In the genomic region with DNA sequence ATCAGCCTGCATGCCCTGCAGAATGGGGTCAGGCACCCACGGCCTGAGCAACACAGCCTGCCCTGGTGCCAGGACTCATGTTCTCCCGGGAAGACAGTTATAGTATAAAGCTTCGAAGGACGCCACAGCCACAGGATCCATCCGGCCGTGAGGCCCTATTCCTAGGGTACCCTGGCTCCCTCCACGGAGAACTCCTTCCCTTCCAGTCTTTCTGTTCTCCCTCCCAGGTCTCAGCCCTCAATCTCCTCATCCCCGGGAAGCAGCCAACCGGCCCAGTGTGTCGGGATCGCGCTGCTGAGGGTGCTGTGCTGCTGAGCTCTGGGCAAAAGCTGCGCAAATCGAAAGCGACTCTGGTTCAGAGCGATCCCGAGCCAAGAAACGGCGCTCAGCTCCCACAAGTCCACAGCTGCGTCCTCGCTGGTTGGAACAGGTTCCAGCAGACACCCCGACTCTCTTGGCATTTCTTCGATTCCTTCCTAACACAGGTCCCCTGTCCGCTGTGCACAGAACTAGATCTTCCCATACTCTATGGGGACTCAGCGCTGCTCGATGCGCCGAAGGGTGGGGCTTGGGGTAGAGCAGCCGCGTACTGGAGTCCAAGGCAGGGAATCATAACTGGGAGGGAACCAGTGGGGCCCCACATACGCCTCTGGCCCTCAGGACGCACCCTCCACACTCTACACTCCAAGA, we compare ENCODE assay signal across 8 mouse cellular contexts. TPM values are rescaled to one million over a fixed set of nuclear protein-coding genes. Genes with fewer than 3 reads are reported as not detected.
DNase-seq lines count a peak whose midpoint lies in the region; ATAC-seq and TF ChIP-seq lines count a peak whose summit lies in the region.

No protein-coding gene starts in this region.

- intact Hi-C loops in heart, postnatal 10 days (cut with DNase I), result loop anchor here (5.0 to 10.0 kb wide), 3 partner anchors 393 to 1535 kb away; no protein-coding TSS in a partner anchor

- peak overlapping the region; percentile 77 for H3K27ac ChIP-seq in lung, postnatal 0 days (ENCODE audit: low read length)
- H3K27ac ChIP-seq in liver, embryonic 12.5 days, result no peak overlapping the region
- H3K27ac ChIP-seq in stomach, embryonic 15.5 days, result no peak overlapping the region

- H3K4me2 ChIP-seq in lung, postnatal 0 days (replicated peaks; ENCODE audit: low read depth, low read length), result peak overlapping the region; percentile 82
- H3K4me2 ChIP-seq in liver, embryonic 12.5 days, result peak overlapping the region; percentile 65
- H3K4me2 ChIP-seq in stomach, embryonic 15.5 days, result peak overlapping the region; percentile 85

- peak overlapping the region; percentile 52 for H3K4me3 ChIP-seq in lung, postnatal 0 days (ENCODE audit: low read depth, low read length)
- peak overlapping the region; percentile 39 for H3K4me3 ChIP-seq in liver, embryonic 12.5 days
- peak overlapping the region; percentile 47 for H3K4me3 ChIP-seq in stomach, embryonic 15.5 days (replicated peaks)

- peaks cover 9% of the 10 kb centered on the region for H3K4me1 ChIP-seq in lung, postnatal 0 days (ENCODE audit: insufficient read depth, low read depth, low read length)
- H3K4me1 ChIP-seq in liver, embryonic 12.5 days, result peaks cover 8% of the 10 kb centered on the region; the same call in 1 of the 2 replicates
- H3K4me1 ChIP-seq in stomach, embryonic 15.5 days, result peaks cover 10% of the 10 kb centered on the region; the same call in 1 of the 2 replicates

- peak; percentile 66 for DNase-seq in lung, postnatal 0 days (ENCODE audit: low spot score)
- DNase-seq in lung, adult 18-20 months, result no peak
- peak; percentile 34 for DNase-seq in embryo, embryonic 10 days (ENCODE audit: low spot score)
- peak; percentile 16 to 23 for DNase-seq in heart, postnatal 10 days
- no peak for DNase-seq in frontal cortex, postnatal 10 days (ENCODE audit: low spot score in 2 of 2)
- no peak for DNase-seq in right cerebral cortex, postnatal 4 days

- no peaks in the 10 kb centered on the region for H3K9me3 ChIP-seq in lung, postnatal 0 days (ENCODE audit: low read length)
- no peaks in the 10 kb centered on the region for H3K9me3 ChIP-seq in liver, embryonic 12.5 days (replicated peaks)
- H3K9me3 ChIP-seq in stomach, embryonic 15.5 days, result no peaks in the 10 kb centered on the region

- WGBS in lung, postnatal 0 days, result 2% methylated on average over 32 of the region's 32 CpGs
- WGBS in liver, embryonic 12.5 days (ENCODE audit: insufficient replicate concordance), result 1% methylated on average over 32 of the region's 32 CpGs
- 2% methylated on average over 32 of the region's 32 CpGs for WGBS in stomach, embryonic 15.5 days

- peak overlapping the region; percentile 40 for H3K9ac ChIP-seq in lung, postnatal 0 days (replicated peaks; ENCODE audit: low read depth)
- no peak overlapping the region for H3K9ac ChIP-seq in liver, embryonic 12.5 days
- no peak overlapping the region for H3K9ac ChIP-seq in stomach, embryonic 15.5 days

- no peak for TF ChIP-seq EP300 in lung, postnatal 0 days (IDR thresholded peaks at IDR 0.05)

- no peak for TF ChIP-seq CTCF in lung, postnatal 0 days (IDR thresholded peaks at IDR 0.05)

- peak; percentile 83 for ATAC-seq in lung, postnatal 0 days
- ATAC-seq in liver, embryonic 12.5 days, result no peak
- ATAC-seq in stomach, embryonic 15.5 days (ENCODE audit: insufficient read depth, low FRiP score, low read depth), result peak; percentile 20; the same call in 1 of the 2 replicates

- H3K27me3 ChIP-seq in lung, postnatal 0 days (replicated peaks; ENCODE audit: insufficient read depth, low read length), result peaks cover 23% of the 10 kb centered on the region
- H3K27me3 ChIP-seq in liver, embryonic 12.5 days (replicated peaks), result peaks cover 76% of the 10 kb centered on the region
- peaks cover 67% of the 10 kb centered on the region for H3K27me3 ChIP-seq in stomach, embryonic 15.5 days (replicated peaks)

- H3K36me3 ChIP-seq in lung, postnatal 0 days (ENCODE audit: insufficient read depth, low read length), result no peaks in the 10 kb centered on the region
- no peaks in the 10 kb centered on the region for H3K36me3 ChIP-seq in liver, embryonic 12.5 days
- H3K36me3 ChIP-seq in stomach, embryonic 15.5 days, result no peaks in the 10 kb centered on the region

RNA-seq across cellular contexts. Expression of a gene that starts 11.0 kb away (rescaled TPM):
- polyA plus RNA-seq in lung, postnatal 0 days (2015; fragmentation: Nextera tagmentation; extraction: Ambion mirVana), result 36.2 and 40.0 TPM in 2 replicates
- 1 to 10 TPM; 4.3 to 5.8 TPM for total RNA-seq in heart, postnatal 10 days (2021)
- polyA plus RNA-seq in liver, embryonic 12.5 days (2016; fragmentation: Nextera tagmentation; extraction: Ambion mirVana), result 0.30 TPM in 1 of 2 replicates, not detected in the other
- 2.9 and 5.9 TPM in 2 replicates for polyA plus RNA-seq in stomach, embryonic 15.5 days (2015; fragmentation: Nextera tagmentation; extraction: Ambion mirVana)

Comparison
In these comparisons a context has a peak if more than half of its experiments do, and no peak if none do; other contexts are left out.
1. DNase-seq: peak in lung, postnatal 0 days (single experiment), embryo, embryonic 10 days (single experiment) and heart, postnatal 10 days (2 of 2); none in lung, adult 18-20 months (0 of 2), frontal cortex, postnatal 10 days (0 of 2) and right cerebral cortex, postnatal 4 days (single experiment).
2. Peak in every context shown above with its lines, with median percentiles within 50 percentile points of each other: H3K4me2 ChIP-seq and H3K4me3 ChIP-seq.